Mouse (Mus musculus) embryo, embryonic 11 days (tissue): ENCODE results near the gene Lrp3.
A peak's percentile ranks its signal among the peaks of the same experiment; 100 is the strongest.

ENCODE experiments used
- DNase-seq: peaks from one replicate; pipeline ENCODE4 v3.0.0-alpha.2; 2015

Lrp3 gene

DNA sequence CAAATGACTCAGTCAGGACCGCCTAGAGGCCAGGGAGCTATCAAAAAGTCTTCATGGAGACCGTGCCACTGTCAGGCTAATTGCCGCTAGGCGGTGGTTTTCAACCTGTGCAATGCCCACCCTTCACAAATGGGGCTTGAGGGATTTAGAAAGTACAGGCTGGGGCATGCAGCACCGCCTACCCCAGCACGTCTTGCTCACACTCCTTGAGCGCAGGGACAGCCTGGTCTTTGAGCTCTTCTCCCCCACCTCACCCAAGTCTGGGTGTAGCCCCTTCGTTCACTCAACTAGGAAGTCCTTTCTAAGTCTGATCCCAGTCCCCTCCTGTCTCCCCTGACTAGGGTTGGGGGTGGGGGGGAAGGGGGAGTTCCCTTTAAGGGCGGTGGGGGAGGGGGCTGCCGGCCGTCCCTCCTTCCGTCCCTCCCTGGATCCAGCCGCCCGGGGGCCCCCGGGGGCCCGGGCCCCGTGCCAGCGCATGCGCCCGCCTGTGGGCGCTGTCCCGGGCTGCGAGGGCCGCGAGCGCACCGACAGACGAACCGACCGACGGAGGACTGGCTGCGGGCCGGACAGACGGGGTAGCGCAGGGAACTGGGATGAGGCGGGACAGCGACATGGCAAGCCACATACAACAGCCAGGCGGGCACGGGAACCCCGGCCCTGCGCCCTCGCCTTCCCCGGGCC is 29.3 kb downstream of the Lrp3 start, which contains the start of gene Slc7a10:
Gene Slc7a10, plus strand, starts transcription at position 497 of the 681 bp plus-strand sequence.
- peak; percentile 29 for DNase-seq

DNA sequence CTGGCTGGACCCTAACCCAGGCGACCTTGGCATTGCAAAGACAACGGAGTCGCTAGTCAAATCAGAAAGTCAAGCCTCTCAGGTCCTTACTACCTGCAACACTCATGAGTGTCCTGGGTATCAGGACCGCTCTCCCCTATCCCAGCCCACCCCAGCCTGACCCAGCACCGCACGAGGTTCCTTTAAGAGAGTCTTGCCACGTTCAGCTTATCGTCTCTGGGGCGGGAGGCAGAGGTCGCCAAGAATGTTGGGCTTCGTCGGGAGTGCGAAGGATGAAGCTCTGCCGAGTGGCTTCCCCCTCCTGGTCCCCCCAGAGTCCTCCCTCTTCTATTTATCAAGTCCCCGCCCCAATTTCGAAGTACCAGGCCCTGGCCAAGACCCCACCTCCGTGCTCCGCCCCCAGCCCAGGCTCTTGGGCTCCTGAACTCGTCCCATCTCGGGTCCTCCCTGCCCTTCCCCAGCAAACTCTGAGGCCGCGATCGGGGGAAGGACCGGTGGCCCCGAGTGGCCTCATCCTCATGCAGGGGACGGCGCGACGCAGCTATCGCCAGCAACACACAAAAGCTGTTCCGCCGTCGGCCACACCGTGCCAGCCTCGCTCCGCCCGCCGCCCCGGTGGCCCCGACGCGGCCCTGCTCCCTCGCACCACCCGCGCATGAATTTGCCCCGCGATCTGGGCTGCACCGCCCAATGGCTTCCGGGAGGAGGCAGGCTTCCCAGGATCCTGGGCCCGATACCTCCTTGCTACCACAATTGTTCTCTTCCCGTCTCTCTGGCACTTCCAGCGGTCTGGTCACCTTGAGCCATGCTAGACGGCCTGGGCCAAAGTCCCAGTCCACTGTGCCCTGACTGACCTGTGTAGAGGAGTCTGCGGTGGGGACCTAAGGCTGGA is 30.2 kb downstream of the Lrp3 start:
- peak; percentile 69 for DNase-seq

DNA sequence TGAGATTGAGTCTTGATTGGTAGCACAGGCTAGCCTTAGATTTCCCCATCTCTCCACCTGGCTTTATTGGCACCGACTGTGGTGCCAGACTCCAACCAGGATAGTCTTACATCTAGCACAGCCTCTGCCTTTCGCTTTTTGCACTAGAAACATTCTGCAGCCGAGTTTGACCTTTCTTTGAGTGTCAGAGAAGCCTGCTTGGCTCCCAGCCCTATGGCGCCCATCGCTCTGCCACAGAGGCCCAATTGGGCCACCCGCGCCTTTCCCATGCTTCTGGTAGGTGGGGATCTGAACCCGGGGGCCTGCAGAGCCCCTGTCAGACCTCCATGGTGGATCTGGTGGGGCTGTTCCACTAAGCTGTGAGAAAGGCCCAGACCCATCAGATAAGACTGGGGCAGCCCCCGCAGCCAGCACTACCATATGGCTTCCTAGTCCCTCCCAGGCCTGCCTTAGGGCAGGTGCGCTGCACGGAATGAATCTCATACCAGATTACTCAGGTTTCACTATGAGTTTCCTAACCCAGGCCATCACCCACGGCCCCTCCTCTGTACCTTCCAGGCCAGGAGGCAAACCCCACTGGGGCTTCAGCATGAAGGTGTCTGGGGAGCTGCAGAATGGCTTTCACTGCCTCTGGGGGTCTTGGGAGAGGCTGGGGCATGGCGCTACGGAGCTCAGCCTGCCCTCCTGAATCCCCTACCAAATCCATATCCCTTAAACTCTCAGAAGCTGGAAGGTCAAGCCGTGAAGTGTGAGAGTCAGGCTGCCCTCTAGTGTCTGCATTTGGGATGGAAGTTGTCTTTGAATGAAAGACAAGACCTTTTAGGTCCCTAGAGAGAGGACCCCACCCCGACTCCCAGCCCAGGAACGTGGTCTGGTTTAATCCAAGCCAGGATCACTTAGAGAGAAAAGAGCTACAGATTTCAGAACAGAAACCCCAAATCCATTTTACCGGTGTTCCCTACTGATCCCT is 38.6 kb downstream of the Lrp3 start:
- peak; percentile 68 for DNase-seq

DNA sequence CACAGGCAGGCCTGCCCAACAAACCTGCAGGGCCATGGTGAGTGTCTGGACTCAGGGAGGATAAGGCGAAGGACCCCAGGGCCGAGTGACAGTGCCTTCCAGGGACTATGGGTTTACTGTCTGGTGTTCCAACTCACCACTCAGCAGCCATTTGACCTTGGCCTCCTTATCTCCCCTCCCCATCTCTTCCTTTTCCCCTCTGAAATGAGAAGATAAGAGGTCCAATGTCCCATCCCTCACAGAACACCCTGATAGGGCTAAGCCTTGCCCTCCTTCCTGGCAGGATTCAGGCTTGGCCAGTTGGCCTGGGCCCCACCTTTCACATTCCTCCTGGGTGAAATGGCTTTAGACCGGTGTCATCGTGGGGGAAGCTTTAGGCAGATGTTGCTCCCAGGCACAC is 39.8 kb downstream of the Lrp3 start:
- no peak for DNase-seq

DNA sequence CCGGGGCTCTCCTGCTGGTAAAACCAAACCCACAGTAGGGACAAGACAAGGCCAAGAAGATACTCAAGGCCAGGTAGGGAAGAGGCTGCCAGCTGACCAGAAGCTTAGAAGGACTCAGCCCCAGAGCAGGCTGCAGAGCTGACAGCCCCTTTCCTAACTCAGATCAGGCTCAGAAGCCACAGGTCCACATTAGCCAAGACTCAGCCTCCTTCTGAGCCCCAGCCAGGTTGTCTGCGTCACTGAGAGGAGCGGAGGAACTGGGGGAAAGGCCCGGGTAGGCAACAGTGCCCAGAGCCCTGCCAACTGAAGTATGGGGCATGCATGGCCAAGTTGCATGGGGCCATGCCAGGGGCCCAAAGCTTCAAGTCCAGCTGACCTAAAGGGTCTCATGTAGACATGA is 42.8 kb downstream of the Lrp3 start:
- DNase-seq, result no peak

DNA sequence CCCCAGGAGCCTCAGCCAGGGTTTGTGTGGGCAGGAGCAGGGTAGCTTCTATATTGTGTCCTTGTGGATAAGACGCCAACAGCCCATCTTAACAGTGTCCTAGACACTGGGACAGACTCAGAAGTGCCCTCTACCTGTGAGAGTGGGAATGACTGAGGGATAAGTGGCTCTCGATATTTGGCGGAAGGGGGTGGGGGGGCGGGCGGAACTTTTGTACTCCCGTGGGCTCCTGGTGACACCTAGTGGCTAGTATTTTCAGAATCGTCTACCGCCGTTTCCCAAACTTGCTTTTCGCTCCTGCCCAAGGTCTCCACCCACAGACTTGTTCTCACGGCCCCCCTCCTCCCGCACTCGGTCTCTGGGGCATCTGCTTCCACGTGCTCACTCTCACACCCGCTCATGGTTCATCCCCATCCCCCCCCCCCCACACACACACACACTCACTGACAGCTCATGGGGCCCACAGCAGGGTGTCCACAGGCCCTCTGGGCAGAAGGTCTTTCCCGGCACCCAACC is 43.4 kb downstream of the Lrp3 start:
- peak; percentile 89 for DNase-seq

DNA sequence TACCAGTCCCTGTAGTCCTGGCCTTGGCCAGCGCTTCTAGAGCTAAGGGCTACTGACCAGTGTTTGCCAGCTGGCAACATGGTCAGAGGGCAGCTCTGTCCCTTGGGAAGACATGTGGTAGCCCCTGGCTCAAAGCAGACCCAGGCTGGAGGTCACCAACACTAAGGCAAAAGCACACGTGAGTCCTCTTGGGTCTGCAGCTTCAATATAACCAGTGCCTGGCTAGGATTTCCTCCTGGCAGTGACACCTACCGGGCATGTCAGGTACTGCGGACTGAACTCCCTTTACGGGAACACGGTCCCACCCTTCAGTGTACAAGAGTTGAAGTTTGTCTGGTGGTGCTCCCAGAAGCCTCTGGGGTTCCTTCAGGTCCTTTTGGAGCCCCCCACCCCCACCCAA is 46.0 kb downstream of the Lrp3 start:
- peak; percentile 88 for DNase-seq

DNA sequence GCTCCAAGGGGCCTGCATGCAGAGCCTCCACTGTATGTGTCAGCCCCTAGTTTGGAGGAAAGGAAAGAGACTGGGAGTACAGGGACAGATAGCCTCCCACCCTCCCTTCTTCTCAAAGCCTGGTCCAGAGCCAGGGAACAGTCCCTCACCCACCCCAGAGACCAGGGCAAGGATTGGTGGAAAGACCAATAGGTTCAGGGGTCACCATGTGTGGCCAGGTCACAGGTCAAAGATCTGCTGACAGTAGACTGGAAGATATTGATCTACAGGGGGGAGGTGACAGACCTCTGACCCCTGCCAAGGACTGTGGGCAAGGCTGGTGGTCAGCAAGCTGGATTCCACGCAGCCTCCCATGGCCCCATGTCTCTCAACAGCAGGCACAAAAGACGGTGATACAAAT is 47.4 kb downstream of the Lrp3 start:
- no peak for DNase-seq

DNA sequence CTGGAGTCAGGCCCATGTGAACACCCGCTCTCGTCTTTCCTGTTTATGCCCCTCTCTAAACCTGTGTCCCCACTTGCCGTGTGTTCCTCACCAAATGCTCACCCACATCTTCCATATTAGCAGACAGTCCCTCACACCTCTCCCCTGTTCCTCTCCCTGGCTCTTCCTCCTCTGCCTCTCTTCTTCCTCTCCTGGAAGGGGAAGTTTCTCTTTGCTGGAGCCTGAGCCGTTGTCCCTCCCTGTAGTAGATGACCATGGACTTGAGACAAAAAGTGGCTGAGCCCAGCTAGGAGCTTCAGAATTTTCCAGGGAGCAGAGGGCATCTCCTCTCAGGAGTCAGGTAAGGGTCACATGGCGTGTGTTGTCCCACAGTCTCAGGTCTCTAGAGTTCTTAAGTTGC is 48.3 kb downstream of the Lrp3 start:
- no peak for DNase-seq

DNA sequence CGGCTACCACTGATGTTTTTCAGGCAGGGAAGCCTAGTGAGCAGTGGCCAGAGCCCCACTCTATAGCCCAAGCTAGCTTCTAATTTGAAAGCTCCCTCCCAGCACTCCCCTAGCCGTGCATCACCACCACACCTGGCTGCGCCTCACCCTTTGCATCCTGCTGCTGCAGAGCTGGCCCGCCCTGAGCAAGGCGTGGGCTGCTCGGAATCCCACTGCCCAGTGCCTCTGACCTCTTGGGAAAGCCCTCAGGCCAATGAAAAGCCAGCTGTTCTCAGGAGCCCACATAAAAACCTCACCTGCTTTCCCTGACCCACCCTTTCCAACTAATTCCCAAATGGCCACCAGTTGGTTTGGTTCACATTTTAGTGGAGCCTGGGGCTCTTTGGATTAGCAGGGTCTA is 51.2 kb downstream of the Lrp3 start:
- no peak for DNase-seq

DNA sequence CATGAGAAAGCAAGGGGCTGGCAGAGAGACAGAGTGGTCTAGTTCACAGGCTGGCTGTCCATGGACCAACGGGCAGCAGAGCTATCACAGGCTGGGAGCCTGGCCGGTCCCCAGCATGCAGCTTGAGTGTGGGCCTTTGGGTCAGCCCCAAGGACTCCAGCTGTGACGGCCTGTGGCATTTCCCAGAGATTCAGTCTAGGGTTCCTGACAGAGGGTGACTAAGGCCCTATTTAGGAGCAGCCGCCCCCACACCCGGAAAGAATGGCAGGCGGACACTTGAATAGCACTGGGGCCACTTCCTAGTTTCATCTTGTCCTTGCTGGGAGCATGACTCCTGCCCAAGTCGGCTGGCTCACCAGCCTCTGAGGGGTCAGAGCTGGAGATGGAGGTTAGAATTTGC is 51.7 kb downstream of the Lrp3 start:
- DNase-seq, result no peak

DNA sequence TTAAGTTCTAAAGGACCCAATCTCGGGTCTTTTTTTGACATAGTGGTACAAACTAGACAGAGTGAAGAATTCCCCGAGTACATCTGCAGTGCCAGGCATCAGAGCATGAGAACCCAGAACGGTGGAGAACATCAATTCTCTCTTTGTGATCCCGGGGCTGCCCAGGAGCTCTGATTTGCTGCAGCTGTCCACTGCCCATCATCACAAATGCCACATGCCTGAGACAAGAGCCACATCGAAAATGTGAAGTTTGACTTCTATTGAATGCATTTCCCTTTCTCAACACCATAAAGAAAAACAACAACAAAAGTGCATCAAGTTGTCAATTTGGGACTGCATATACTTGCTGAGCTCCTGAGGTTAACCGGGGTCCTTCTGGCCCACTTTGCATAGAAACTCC is 52.9 kb downstream of the Lrp3 start:
- no peak for DNase-seq

DNA sequence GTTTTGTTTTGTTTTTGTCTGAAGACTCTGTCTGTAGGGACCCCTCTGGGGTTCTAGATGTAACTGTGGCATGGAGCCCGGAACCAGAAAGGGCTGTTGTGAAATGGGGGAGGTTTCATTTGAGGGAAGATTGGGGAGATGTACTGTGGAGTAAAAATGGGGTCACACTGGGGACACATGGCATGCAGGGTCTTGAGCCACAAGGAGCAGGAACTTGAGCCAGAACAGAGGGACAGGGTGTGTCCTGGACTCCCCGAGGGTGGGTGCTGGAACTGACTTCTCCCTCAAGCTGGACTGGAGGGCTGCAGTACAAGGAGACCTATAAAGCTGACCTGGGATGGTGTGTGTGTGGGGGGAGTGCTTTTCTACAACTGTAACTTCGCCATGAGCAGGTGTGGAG is 57.8 kb downstream of the Lrp3 start:
- DNase-seq, result no peak

DNA sequence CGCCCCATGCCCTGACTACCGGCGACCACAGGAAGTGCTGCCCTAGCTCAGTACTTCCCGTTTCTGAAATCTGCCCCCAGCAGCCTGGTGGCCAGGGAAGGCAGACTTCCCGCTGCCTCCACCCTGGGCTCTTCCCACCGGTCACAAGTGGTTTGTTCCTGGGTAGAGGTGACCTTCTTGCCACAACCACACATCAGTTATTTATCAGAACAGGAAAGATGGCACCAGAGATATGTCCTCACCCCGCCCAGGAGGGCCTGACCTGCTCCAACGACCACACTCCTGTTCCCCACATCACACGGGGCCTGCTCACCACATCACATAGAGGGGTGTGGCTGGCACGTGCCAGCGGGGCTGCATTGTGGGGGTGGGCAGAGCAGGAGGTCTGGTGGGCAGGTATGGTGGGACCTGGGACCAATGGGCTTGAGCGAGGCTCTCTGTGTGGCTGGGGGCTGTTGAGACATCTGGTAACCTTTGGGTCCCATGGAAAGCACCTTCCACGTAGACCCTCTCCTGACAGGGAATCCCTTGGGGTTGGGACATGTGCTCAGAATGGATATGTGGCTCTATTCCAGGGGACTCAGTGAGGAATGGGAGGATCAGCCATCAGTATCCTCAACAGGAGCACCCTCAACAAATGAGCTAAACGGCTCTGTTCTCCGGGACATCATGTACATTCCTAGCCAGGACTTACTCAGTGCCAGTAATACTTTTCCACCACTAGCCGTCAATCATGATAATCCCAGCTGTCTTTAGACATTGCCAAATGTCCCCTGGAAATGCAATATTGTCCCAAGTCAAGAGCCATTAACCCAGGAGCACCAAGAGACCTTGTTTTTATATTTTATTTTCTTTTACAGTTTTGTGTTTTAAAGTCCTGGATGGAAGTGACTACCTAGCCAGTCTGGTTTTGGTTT is 58.5 kb downstream of the Lrp3 start:
- no peak for DNase-seq

DNA sequence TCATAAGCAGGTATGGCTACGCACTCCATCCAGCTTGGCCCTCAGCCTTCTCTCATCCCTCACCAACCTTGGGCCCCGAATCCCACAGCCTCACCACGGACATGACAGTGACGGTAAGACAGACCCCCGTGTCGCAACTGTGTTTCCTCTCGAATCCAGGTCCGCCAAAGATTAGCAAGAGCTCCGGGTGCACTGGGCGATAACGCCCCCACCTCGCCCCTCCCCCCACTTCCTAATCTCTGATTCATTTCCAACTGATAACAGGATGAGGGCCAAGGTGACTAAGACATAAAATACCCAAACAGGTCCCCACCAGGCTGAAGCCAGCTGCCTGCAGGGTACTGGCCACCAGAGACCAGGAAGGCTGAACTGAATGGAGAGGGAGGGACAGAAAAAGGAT is 60.8 kb downstream of the Lrp3 start:
- DNase-seq, result no peak

DNA sequence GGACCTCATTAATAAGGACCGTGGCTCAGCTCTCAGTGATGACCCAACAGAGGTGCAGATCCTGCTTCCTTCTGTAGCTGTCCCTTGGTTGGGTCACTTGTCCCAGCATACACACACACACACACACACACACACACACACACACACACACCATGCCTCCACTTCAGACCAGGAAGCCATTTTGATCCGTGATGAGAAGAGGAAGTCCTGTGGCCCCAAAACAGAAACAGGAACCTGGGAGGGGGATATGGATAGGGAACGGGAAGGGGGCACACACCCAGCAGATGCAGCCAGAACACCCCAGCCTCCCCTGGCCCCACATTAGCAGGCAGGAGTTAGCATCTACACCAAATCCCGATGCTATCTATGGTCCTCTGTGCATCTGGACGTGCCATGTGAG is 64.4 kb downstream of the Lrp3 start:
- DNase-seq, result no peak
